Mouse (Mus musculus): ENCODE data around the gene Vps54. TPM values are rescaled to one million over a fixed set of nuclear protein-coding genes. Genes with fewer than 3 reads are reported as not detected.
A peak's percentile ranks its signal among the peaks of the same experiment; 100 is the strongest.
"Not testable (repeated sequence)": the region's sequence is repeated elsewhere in the genome, so short reads cannot be mapped to it uniquely, and the experiment has no call there.

Vps54 gene
- polyA plus RNA-seq, 1 experiment: 25.6 TPM

DNA sequence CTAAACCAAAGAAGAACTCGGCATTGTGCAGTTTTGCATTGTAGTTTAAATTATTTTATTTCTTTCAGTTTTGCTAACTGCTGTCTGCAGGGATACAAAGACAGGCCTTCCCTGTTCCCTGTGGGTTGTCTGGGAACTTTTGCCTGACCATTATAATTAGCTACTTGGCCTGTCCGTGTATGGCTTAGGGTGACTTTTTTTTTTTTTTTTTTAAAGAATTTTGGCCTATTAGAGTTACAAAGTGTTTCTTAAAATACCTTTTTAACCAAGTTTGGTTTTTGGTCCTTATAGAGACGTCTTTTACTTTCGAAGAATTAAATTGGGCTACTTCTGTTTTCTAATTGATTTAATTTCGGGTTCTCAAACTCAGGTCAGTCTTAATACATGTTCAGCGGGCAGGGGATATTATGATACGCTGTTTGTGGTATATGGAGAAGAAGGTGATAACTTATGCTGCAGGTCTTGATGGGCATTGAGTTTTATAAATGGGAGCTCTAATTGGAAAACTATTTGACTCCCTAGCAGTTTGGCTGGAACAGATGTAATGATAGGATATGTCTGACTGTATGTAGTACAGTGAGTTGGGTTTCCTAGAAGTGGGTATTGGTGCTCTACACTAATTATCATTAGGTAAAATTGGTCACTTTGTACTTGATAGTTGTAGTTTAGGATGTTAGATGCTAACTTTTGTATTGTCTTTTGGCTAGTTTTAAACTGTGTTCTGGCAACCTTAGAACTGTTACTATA, 855 bp downstream of the Vps54 start:
- no peak for DNase-seq (ENCODE audit: extremely low spot score in 1 of 2, low spot score in 1 of 2)

DNA sequence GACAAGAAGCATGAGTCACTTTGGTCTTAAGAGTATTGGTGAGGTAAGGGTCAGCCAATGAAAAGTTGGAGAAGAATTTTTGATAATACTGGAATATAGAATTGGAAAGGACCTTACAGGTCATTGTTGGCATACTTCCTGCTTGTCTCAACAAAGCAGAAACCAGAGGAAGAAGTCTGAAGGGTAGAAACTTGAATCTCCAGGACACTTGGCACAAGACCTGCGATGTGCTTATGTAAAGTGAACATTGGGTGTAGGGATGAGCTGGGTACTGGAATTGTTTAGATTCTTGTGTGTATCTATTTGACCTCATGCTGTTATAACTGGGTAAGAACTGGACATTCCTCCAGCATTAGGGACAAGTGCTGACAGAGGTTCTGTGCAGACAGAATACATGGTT, 2.3 kb downstream of the Vps54 start:
- no peak for DNase-seq (ENCODE audit: extremely low spot score in 1 of 2, low spot score in 1 of 2)

DNA sequence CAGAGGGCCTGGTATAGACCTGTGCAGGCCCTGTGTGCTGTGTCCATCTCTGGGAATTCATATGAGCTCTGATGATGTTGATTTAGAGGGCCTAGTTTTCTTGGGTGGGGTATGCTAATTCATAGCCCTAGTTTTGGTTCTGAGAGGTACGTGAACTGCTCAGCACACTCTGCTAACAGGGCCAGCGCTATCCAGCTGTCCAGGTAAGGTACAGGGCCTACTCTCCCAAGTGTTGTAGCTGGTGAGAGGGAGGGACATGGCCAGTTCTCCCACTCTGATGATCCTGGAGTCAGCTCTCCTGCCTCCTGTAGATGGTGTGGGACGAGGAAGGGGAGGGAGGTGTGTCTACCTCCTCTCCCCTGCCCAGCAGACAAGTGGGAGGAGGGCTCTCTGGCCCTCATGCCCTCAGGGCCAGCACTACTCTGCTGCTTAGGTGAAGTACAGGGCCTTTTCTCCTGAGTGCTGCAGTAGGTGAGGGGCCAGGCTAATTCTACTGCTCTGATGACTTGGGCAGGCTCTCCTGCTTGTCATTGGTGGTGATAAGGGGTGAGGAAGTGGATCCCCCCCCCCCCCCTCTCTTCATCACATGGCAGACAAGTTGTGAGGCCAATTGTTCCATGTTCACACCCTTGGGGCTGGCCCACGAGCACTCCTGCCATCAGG, 8.3 kb downstream of the Vps54 start:
- DNase-seq (ENCODE audit: extremely low spot score in 1 of 2, low spot score in 1 of 2): no peak

DNA sequence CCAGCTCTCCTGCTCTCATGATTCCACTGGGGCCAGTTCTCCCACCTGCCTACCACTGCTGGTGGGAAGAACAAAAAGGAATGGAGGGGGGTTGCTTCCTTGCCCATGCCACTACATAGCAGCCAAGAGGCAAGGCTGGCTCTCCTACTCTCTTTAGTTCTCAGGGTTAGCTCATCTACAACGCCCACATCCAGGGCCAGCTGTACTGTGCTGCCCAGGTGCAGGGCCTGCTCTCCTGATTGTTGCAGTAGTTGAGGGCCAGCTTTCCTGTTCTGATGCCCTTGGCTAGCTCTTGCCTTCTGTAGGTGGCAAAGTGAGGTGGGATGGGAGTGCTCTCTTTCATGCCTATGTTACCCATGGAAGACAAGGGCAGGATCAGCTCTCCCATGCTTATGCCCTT, 8.9 kb downstream of the Vps54 start:
- DNase-seq (ENCODE audit: extremely low spot score in 1 of 2, low spot score in 1 of 2): no peak

DNA sequence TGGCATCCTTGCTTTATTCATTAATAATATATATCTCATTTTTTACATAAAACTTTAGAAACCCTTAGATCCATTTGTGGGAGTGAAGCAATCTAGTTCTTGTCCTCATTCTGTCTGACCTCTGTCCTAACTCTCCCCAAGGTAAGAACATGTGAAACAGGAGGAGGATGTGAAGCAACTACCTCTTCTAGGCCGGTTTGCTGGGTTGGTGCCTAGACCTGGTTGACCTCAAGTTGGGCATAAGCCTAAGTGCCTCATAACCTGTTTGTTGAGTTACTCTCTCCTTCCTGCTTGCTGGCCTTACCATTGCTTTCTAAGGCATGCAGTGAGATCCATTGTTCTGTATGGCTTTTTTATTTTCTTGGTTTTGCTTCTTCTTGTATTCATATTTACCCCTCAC, 11.3 kb downstream of the Vps54 start:
- no peak for DNase-seq (ENCODE audit: extremely low spot score in 1 of 2, low spot score in 1 of 2)

DNA sequence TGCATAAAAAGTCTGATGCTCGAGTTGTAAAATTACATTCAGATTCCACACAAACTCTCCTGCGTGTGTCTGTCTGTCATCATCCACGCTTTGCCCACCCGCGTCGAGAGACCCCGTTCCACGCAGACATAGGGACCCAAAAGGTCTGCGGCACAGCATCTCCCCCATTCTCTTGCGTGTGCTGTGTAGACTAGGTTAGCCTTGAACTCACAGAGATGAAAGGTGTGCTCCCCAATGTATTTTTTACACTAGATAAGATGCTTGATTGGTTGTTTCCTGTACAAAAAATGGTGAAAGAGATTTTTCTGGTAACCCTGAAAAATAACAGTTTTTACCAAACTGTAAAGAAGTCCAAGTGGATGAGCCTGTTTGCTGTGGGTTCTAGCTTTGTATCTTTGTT, 19.5 kb downstream of the Vps54 start:
- DNase-seq (ENCODE audit: extremely low spot score in 1 of 2, low spot score in 1 of 2): not testable (repeated sequence)

DNA sequence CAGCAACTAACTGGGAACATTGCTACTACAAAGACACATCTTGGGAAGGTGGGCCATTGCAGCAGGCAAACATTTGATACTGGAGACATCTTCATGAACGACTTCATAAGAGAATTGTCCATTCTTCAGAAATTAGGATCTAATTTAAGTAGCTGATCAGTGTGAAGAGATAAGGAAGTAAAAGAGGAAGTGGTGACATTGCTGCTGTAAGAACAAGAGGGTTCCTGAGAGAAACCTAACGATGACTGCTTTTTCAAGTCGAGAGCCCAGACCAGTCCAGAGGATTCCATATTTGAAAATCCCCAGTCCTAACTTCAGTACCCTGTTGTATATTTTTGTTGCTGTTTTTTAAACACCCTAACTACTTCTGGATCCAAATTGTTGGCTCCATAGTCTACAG, 26.3 kb downstream of the Vps54 start:
- DNase-seq (ENCODE audit: extremely low spot score in 1 of 2, low spot score in 1 of 2): no peak

DNA sequence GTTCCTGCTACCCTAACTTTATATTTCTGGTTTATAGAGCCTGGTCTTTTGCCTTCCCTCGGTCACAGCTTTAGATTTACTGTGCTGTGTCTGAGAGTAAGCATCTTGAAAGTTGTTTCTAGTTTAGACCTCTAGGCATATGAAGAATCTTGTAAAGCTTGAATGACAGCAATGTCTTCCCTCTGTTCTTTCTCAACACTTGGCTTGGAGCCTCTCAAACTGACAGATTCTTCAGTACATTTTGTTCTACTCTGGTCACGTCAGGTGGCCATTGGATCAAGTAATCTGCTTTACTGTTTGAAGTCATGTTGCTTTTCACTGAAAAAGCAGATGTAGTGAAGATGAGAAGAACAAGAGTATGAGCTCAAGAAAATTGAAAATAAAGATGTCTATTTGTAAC, 37.1 kb downstream of the Vps54 start:
- no peak for DNase-seq (ENCODE audit: extremely low spot score in 1 of 2, low spot score in 1 of 2)

DNA sequence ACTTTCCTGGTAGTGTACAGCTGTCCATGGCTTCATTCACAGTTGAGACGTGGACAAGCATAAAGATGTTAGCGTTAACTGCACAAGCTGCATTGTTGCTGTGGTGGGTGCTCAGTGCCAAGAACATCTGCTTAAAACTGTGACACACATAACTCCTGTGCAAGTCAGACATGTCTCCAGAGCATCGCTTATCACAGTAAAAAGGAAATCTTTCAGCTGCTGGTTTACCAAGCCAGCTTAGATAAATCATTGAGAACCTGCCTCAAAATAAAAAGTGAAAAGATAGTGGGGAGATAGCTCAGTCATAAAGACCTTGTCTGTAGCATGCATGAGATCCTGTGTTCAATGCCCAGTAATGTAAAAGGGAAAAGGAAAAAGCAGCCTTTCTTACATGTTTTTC, 47.3 kb downstream of the Vps54 start:
- DNase-seq (ENCODE audit: extremely low spot score in 1 of 2, low spot score in 1 of 2): no peak

DNA sequence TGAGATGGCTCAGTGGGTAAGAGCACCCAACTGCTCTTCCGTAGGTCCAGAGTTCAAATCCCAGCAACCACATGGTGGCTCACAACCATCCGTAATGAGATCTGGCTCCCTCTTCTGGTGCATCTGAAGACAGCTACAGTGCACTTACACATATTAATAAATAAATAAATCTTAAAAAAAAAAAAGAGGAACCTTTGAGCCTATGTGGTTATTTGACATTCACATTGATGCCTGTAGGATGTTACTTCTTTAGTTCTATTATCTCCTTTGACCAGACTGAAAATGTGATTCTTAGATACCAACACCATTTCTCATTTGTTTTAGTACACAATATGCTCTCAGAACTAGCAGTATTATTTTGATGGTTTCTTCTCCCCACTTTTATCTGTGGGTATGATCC, 49.1 kb downstream of the Vps54 start:
- DNase-seq (ENCODE audit: extremely low spot score in 1 of 2, low spot score in 1 of 2): not testable (repeated sequence)

DNA sequence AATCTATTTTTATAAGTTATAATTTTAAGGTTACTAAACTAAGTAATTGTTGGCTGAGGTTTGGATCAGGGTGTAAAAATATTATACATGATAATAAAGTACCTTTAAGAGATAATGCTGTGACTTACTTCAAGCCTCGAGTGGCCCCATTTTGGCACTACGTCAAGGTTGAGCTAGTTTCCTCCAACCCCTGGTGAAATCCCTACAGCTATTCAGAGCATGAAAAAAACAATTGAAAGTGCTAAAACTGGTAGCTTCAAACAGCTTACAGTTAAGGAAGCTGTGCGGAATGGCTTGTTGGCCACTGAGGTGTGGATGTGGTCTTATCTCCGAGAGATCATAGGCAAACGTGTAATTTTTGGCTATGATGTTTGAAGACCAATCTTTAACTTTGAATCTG, 56.4 kb downstream of the Vps54 start:
- no peak for DNase-seq (ENCODE audit: extremely low spot score in 1 of 2, low spot score in 1 of 2)

DNA sequence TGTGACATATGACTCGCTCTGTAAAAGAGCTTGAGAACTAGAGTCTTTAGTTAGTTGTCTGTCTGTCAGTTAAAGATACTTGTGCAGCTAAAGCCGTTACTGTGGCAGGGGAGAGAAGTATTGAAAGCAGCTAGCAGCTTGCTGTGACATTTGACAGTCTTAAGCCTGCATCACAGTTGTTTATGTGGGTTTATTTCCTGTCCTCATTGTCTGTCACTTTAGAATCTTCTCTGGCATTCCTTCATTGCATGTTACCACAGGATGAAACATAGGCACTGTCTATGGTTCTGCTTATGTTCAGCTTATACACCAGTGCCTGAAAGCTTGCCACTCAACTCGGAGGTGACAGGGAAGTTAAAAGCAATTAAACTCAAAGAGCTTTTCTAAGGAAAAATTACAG, 64.5 kb downstream of the Vps54 start:
- DNase-seq (ENCODE audit: extremely low spot score in 1 of 2, low spot score in 1 of 2): no peak

DNA sequence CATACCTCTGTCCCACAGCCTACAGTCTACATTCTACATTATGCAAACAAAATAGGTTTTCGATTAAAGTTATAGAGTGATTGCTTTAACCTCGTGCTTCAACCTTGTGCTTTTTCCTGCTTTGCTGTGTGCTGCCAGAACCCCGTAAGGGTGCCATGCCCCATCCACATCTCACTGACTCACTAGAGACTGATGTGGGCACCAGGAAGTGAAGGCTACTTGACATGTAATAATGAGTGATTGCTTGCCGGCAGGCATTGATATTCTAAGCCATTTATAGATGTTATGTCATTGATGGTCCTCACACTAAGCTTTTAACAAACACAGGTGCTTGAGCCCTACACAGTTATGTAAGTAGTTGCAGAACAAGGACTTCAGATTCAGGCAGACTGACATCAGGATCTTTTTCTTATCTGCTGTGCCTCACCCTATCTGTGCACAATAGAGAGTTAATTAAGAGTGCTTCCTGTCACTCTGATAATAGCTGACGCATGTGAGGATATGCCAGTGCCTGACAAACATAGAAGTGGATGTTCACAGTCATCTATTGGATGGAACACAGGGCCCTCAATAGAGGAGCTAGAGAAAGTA, 68.1 kb downstream of the Vps54 start:
- no peak for DNase-seq (ENCODE audit: extremely low spot score in 1 of 2, low spot score in 1 of 2)

DNA sequence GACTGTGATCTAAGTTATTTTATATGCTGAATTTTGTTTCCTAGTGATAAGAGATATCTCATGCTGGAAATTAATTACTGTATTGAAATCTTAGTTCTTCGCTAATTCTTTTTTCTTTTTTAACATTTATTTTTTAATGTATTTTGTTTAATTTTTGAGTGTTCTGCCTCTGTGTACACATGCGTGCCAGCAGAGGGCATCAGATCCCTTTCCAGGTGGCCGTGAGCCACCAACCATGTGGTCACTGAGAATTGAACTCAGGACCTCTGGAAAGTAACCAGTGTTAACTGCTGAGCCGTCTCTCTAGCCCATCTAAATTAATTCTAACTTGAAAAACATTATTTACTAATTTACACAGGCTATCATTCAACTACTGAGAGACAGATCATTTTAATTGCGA, 69.0 kb downstream of the Vps54 start:
- peak in 1 of 2 experiments; percentile 19 for DNase-seq (ENCODE audit: extremely low spot score in 1 of 2, low spot score in 1 of 2)

DNA sequence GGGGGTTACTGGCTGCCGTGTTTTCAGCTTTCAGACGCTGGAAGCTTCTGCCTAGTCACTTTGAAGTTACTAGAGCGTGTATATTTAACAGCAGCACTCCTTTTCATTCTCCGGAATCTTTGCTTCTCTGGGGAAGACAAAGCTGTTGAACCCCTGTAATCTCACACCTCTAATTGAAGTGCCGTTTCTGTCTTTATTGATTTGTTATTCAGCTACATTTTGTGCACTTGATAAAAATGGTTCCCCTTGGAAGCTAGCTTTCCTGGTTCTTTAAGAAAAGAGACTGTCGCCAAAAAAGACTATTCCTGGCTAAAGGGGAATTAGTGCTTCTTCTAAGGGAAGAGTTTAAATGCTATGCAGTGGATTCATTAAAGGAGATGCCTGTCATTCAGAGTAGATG, 70.4 kb downstream of the Vps54 start:
- no peak for DNase-seq (ENCODE audit: extremely low spot score in 1 of 2, low spot score in 1 of 2)

DNA sequence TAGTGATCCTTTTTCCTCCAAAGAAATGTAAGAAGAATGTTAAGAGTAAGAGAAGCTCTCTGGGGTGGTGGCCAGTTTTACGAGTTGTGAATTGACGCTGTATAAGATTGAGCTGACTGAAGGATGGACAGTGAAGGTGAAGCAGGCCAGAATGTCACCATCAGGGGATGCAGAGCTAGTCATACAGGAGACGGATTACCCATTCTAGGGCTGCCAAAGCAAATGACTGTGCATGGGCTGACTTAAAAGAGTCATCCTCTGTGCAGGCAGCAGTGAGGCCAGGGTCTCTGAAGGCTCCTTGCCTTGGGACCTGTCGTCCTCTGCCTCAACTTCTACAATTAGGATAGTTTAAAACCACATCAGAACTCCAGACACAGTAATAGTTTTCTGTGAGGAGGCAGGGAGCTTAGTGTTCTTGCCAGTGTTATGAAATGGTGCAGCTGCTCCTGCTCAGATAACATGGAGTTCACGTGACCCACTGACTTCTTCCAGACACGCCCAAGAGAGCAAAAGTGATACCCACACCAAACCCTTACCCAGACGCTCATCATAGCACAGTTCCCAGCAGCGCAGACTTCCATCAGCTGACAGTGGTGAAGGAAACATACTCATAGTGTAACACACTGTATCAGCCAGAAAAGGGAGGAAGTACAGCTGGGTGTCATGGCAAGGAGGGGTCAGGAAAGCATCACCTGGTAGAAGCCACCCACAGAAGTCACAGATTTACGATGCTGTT, 75.0 kb downstream of the Vps54 start:
- no peak for DNase-seq (ENCODE audit: extremely low spot score in 1 of 2, low spot score in 1 of 2)

DNA sequence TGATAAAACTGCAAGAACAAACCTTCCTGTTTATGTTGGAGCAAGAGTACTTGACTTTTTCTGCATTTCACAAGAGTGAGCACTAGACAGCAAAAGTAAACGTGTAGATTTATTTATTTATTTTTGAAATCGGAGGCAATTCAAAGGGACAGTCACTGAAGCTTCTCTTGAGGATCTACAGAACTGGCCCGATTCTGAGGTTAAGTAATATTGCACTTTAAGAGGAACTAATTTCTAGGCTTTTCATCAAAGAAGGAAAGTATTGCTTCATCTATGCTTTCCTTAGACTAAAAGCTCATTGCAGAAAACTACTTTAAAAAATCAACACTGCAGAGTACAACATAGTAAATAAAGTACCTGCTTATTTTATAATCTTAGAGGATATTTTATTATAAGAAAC, 82.5 kb downstream of the Vps54 start:
- DNase-seq (ENCODE audit: extremely low spot score in 1 of 2, low spot score in 1 of 2): no peak

DNA sequence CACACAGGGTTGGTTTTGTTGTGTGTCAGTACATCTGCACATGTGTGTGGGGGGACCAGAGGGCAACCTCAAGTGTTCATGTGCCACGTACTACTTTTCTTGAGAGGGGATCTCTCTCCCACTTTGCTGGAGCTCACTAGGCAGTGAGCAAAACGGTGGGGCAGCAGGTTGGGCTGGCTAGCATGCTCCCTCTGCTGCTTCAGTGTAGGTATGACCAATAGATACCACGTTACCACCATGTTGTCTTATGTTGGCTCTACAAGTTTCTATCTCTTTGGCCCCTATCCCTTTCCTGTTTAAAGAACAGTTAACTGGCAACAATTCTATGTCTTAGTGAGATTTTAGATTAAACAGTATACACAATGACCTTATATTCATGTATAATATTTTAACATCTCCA, 83.3 kb downstream of the Vps54 start:
- DNase-seq (ENCODE audit: extremely low spot score in 1 of 2, low spot score in 1 of 2): no peak

DNA sequence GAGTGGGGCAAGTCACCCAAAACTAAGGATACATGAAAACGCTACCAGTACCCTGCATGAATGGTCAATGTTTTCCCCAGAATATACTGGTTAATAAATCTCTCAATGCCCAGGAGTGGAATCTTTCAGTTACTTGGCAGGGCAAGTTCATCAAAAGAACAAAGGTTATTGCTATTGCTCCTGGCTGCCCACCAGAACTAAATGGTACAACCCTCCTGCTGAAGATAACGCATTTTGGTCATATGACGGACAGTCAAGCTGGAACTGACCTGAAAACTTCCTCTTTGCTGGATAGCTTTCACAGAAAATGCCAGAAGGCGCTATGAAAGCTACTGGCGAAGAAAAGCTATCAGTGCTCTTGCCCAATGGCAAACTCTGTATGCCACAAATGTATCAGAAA, 86.7 kb downstream of the Vps54 start:
- DNase-seq (ENCODE audit: extremely low spot score in 1 of 2, low spot score in 1 of 2): no peak

DNA sequence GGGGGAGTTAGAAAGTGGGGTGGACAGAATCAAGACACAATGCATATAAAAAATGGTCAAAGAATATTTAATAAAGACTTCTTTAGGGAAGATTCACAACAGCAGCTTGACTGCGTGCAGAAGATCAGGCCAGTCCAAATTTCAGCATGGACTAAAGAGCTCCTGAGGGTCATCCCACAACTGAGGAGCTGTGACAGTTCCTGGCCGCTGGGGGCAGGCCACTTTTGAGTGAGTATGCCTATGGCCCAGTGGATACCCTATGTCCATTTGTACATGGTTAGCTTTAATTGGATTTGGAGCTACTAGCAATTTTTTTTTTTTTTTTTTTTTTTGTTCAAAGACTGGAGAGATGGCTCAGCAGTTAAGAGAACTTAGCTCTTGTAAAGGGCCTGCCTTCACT, 87.7 kb downstream of the Vps54 start:
- no peak for DNase-seq (ENCODE audit: extremely low spot score in 1 of 2, low spot score in 1 of 2)

DNA sequence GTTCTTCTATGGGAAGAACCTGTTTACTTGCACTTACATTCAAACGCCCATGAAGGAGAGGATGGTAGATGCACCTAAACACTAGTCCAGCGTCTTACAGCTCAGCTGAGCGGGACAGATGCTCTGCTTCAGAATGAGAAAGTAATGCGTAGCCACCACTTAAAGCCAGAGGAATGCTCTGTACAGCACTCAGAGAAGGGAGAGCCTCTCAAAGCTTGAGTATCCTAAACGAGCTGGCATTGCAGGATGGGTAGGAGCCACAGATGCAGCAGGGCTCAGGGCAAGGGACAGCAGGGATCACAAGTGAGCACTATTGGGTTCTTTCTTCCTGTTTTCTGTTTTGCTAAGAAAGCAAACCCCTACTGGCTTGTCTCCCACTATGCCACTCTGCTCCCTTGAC, 88.4 kb downstream of the Vps54 start:
- no peak for DNase-seq (ENCODE audit: extremely low spot score in 1 of 2, low spot score in 1 of 2)

Measured in frontal cortex, adult 2 months (tissue).